Mouse (Mus musculus) layer of hippocampus, postnatal 25 days (tissue): Measurements from ENCODE around the gene Tk1. TPM values are rescaled to one million over a fixed set of nuclear protein-coding genes. Genes with fewer than 3 reads are reported as not detected.
"Not testable (repeated sequence)": the region's sequence is repeated elsewhere in the genome, so short reads cannot be mapped to it uniquely, and the experiment has no call there.

Experiments used
- DNase-seq, 2 experiments: peaks; one replicate each; pipeline ENCODE4 v3.0.0; 2022; ENCODE audit warnings: mixed read lengths in 2 of 2, low spot score in 1 of 2; ENCODE audit errors: extremely low spot score in 1 of 2
- total RNA-seq, 2 experiments: library from RNA; stranded (reverse); gene quantifications; 2 replicates each; pipeline ENCODE4 v1.2.3; 2021

Gene Tk1
- total RNA-seq, 2 experiments from 2014 or later = 1.1 TPM

DNA sequence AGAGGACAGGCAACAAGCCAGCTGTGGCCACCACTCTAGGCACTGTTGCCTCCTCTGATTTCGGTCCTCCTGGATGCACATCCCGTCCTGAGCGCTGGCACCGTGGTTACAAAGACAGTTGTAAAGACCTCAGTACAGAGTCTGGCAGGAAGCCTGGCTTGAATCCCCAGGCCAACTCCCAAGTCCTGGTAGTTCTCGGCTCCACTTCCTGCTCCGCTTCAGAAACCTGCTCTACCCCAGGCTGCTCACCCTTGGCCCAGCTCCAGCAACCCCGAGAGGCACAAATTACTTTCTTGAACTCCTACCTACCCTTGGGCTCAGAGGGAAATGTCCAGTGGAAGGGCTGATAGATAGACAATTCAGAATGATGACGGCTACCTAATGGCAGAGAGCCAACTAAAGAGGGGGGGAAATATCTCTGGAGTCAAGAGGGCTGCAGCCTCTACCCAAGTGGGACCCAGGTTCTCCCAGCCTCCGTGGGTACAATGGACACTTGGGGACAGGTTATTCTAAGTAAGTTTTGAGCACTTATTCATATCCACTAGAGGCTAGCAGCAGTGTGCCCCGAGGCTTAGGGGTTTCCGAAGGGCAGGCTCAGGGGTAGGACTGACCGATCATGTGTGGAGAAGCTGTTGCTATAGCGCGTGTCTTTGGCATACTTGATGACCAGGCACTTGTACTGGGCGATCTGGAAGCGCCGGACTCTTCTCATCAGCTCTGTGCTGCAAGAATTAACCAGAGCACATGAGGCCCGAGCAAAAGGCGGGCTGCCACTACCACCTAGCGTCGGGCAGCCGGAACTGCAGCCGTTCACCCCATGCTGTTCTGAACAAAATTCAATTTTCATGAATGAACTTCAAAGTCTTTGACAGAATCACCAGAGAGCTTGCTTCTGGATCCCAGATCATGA is 1.6 kb downstream of the Tk1 start:
- DNase-seq = peak; percentile 67 to 84

- no peak for DNase-seq
Measured at GRCm38 (mm10) chr11:117823411-117823810, 2.5 kb downstream of the Tk1 start.

- DNase-seq = no peak
Measured at GRCm38 (mm10) chr11:117822728-117823241, 3.1 kb downstream of the Tk1 start.

DNA sequence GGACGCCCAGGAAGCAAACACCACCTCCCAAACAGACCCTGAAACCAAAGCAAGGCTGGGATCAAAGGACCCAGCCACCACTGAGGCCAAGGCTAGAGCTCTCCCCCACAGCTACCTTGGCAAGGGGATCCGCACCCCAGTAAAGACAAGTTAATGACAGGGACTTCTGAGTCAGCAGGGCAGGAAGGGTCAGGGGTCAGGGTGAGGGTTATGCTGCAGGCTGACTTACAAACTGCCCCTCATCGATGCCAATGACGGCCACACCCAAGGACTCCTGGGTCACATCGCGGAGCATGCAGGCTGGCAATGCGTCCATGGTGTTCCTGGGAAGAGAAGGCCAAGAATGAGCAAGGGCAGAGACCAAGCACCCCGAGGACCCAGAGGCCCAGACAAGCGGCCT is 4.0 kb downstream of the Tk1 start:
- no peak for DNase-seq

DNA sequence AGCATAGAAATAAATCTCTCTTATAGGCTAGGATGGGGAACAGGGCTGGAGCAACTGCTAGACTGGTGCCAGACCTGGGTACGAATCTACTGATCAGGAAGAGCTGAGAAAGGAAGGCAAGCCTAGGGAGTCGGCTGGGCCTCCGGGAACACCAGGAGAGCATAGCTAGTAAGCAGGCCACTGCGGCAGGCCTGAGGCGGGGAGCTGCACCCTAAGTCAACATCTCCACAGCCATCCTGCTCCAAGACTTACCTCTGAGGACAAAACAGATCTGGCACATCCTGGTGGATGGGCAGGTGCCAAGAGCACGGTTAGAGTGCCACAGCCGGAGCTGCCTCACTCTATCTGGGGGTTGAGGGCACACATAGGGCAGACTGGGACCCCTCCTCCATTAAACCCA is 5.7 kb downstream of the Tk1 start:
- no peak for DNase-seq

GRCm38 (mm10) chr11:117819095-117819494 is 6.8 kb downstream of the Tk1 start:
- no peak for DNase-seq

- DNase-seq = no peak
Measured at GRCm38 (mm10) chr11:117816389-117816996, 9.4 kb downstream of the Tk1 start.

- DNase-seq = not testable (repeated sequence)
Measured at GRCm38 (mm10) chr11:117815850-117816249, 10.0 kb downstream of the Tk1 start.

DNA sequence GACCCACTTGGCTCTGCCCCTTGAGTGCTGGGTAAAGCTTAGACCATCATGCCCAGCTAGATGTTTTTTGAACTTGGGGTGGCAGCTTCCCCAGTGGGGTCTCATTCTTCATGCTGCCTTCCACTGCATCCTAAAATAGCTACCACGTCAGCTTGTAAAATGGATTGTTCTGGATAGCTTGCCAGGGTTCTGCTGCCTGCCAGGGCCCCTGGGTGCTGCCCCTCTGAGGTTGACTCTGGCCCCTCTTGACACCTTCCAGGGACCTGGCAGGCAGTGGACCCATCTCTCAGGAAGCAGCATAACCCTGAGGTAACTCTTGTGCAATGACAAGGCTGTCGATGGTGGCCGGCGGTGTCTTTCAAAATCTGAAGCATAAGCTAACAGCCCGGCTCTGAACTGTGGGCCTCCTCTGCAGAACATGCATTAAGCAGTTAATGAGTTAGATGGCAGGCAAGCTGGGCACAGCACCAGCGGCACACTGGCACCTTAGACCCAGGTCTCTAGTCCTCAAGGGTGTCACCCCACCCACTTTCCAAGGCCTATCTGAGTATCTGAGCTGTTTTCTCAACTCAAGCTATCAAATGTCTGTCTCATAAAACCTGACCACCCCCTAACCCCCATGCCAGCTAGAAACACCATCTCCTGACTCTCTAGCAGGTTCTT is 11.1 kb downstream of the Tk1 start:
- no peak for DNase-seq

- DNase-seq = no peak
Measured at GRCm38 (mm10) chr11:117813867-117814266, 12.0 kb downstream of the Tk1 start.

GRCm38 (mm10) chr11:117810401-117811046 is 15.4 kb downstream of the Tk1 start:
- peak in 1 of 2 experiments; percentile 61 for DNase-seq

DNA sequence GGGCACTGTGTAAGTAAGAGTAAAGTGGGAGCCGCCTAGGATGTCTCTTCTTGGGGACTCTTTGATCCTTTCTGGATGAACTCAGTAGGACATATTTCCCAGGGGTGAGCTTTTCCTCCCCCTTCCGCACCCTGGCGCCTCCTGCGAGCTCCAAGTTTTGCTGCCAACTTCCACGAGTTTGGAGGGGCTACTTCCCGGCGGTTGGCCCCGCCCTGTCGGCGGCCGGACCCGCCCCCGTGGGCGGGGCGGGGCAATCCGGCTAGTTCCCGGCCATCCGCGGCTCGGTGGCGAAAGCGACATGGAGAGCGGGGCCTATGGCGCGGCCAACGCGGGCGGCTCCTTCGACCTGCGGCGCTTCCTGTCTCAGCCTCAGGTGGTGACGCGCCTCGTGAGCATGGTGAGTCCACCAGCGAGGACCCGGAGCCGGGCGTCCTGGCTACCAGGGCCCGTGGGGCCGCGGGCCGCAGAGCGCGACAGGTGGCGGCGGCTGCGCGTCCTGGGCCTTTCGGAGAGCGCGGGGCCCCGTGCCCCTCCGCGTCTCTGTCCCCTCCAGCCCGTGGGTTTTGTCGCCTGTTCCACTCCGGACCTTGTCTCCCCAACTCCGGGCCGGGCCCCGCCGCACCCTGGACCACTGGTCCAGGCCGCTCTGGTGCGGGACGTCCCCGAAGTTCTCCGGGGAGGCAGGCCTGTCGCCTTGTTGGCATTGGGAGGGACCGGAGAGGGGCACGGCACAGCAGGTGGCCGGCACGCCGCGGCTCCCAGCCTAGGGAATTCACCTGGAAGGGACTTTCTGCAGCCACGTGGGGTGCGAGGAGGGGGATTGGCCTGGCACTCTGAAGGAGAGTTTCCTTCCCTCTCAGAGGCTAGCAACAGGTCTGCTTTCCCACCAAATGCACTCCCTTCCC is 16.2 kb downstream of the Tk1 start, which contains the start of the genes Gm20708 and Syngr2:
Gm20708 (plus strand) TSS at position 262 of the 905 bp plus-strand sequence.
Syngr2 (plus strand) TSS at position 262 of the 905 bp plus-strand sequence.
- peak; percentile 34 to 47 for DNase-seq

GRCm38 (mm10) chr11:117806781-117807180 is 19.1 kb downstream of the Tk1 start:
- DNase-seq = no peak

GRCm38 (mm10) chr11:117803166-117803688 is 22.7 kb downstream of the Tk1 start:
- no peak for DNase-seq

GRCm38 (mm10) chr11:117801650-117802049 is 24.2 kb downstream of the Tk1 start:
- no peak for DNase-seq

DNA sequence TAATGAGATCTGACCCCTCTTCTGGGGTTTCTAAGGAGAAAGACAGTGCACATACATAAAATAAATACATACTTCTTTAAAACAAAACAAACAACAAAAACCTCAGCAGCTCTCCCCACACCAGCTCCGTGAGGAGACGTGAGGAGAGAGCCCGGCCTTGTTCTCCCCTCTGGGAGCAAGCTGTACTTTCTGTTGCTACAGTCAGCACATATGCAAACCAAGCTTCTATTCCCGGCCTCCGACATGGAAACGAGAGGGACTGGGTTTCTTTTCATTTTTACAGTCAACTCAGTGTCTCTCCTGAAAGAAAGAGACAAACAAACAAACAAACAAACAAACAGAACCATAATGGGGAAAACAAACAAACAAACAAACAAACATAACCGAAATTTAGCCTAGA is 25.9 kb downstream of the Tk1 start:
- DNase-seq = no peak

GRCm38 (mm10) chr11:117799174-117799573 is 26.7 kb downstream of the Tk1 start:
- DNase-seq = no peak

DNA sequence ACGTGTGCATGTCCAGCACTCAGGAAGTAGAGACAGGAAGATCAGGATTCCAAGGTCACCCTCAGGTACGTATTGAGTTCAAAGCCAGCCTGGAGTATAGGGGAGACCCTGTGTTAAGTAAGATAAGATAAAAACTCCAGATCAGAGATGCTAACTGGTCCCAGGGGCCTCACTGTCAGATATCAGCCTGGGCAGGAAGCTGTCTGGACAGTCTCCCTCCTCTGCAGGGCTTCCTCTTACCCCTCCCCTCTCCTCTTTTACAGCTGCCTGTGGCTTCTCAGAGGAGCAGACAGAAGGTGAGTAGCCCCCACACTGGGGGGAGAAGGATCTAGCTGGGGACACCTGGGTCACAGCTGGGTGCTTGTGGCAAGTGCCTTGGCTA is 27.7 kb downstream of the Tk1 start:
- DNase-seq = no peak

DNA sequence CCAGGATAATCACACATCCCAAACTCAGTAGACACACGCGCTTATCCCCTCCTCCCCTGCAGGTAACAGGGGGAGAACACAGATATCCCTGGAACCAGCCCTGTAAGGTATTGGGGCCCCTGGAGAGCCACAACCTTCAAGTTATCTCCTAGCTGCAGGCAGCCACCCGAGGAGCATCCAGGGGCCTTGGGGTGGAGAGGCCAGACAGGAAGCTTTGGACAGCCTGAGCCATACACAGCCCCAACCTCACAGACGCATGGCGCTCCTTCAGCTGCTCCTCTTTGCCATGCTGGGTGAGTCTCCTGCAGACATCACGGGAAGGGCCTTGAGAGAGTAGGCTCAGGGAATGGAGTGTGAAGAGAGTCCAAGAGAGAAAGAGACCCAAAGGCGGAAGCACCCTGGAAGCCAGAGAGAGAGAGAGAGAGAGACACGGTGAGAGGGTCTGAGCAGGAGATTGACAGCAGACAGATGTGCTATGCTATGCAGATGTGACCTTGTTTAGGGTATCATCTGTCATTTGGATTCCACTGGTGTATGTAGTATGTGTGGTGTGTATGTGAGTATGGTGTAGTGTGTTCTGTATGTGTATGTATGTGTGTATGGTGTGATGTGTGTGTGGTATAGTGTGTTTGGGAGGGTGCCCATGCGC is 28.3 kb downstream of the Tk1 start, which contains the start of gene 6030468B19Rik:
6030468B19Rik (plus strand) TSS at position 150 of the 649 bp plus-strand sequence.
- no peak for DNase-seq
